In the genomic region with DNA sequence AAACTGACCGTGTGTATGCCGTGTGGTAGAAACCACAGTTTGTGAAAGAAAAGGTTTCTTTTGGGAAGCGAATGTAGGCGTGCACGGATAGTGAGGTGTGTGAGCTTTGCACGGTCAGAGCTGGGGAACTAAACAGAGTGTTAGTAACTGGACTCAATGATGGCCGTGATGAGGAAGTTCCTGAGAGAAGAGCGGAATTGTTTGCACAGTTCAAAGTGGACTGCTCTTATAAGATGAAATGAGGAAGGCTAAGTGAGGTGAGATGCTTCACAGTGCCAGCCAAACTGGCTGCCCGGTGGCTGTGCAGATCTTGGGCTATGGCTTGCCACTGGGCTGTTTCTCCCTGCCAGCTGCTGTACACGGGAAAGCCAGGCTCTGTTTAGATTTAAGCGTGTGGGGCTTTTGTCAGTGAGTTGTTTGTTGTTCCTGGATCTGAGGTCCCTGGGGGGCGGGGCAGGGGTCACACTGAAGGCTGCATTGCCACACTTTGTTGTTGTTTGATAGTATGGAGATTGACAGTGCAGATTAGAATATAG, we compare ENCODE assay signal across 17 mouse cellular contexts.
A peak's percentile ranks its signal among the peaks of the same experiment; 100 is the strongest.
DNase-seq lines count a peak whose midpoint lies in the region; ATAC-seq and TF ChIP-seq lines count a peak whose summit lies in the region.
"Had no signal": no experiment of that assay in that cellular context is flagged by ENCODE, and none has a peak within 500 bp of the region (broad histone marks: within the 10 kb centered on the region; RNA-seq: fewer than 3 reads in every experiment).

No protein-coding gene starts in this region.

- H3K27me3 ChIP-seq in spleen, adult 2 months (ENCODE audit: control insufficient read depth, insufficient read depth, low read length), result no peaks in the 10 kb centered on the region
- H3K27me3 ChIP-seq: embryonic facial prominence, embryonic 12.5 days had no signal

- no peak for DNase-seq in layer of hippocampus, adult 2 months (ENCODE audit: low spot score in 2 of 2)
- DNase-seq in layer of hippocampus, postnatal 25 days (ENCODE audit: extremely low spot score in 1 of 2, low spot score in 1 of 2), result no peak
- no peak for DNase-seq in spleen, adult 2 months (ENCODE audit: low read depth in 1 of 2, low spot score in 2 of 2)
- DNase-seq in spleen, adult 12 weeks (ENCODE audit: low spot score), result no peak
- no peak for DNase-seq in embryo, embryonic 10.5 days (ENCODE audit: low spot score)
- no peak for DNase-seq in Muller cell, postnatal 12 days (ENCODE audit: inconsistent ontology term)
- DNase-seq: cerebellum, adult 9-10 months; heart, adult 18-20 months; heart, postnatal 10 days; kidney, postnatal 10 days; left cerebral cortex, postnatal 4 days; thymus, adult 18-20 months had no signal

- H3K36me3 ChIP-seq in spleen, adult 2 months (ENCODE audit: control insufficient read depth, insufficient read depth, low read length), result no peaks in the 10 kb centered on the region
- H3K36me3 ChIP-seq: embryonic facial prominence, embryonic 12.5 days had no signal

- H3K4me1 ChIP-seq in spleen, adult 2 months (ENCODE audit: control insufficient read depth, insufficient read depth, insufficient read length), result peaks cover 48% of the 10 kb centered on the region

- peak overlapping the region; percentile 81 for H3K27ac ChIP-seq in layer of hippocampus, adult 2 months
- H3K27ac ChIP-seq in spleen, adult 2 months (ENCODE audit: insufficient read depth, low read length), result 0 out of 2 replicates have a peak overlapping the region, but pooled peaks have one; percentile 1
- H3K27ac ChIP-seq: embryonic facial prominence, embryonic 12.5 days had no signal

- no peak for TF ChIP-seq CTCF in layer of hippocampus, adult 2 months (conservative IDR thresholded peaks at IDR 0.05)
- TF ChIP-seq CTCF in spleen, adult 2 months (IDR thresholded peaks at IDR 0.05; ENCODE audit: extremely low read depth, insufficient read depth, insufficient read length, insufficient replicate concordance), result no peak

- 46% methylated on average over 12 of the region's 12 CpGs for WGBS in spleen, adult 2 months

- H3K4me3 ChIP-seq in layer of hippocampus, adult 2 months, result no peak overlapping the region
- H3K4me3 ChIP-seq in spleen, adult 2 months (ENCODE audit: extremely low read depth, insufficient read depth, insufficient read length), result no peak overlapping the region
- H3K4me3 ChIP-seq: embryonic facial prominence, embryonic 12.5 days had no signal

- no peak for TF ChIP-seq POLR2A in spleen, adult 2 months (IDR thresholded peaks at IDR 0.05; ENCODE audit: low read depth, low read length)

- ATAC-seq in megakaryocyte, adult 5-6 weeks (ENCODE audit: poor library complexity, severe bottlenecking), result peak; percentile 87
- ATAC-seq: activated CD4-positive, CD25-positive, alpha-beta regulatory T cell, adult 4 months; inflammation-experienced regulatory T-cells, adult 6 months; midbrain, embryonic 16.5 days had no signal
